Mouse (Mus musculus): ENCODE measurements around the gene Dock9. TPM values are rescaled to one million over a fixed set of nuclear protein-coding genes. Genes with fewer than 3 reads are reported as not detected.

The Dock9 gene
- total RNA-seq, 1 experiment from 2014 or later: 16.8 TPM

GRCm38 (mm10) chr14:121752686-121753426 lies 44.8 kb downstream of the Dock9 start:
- peak; percentile 62 to 68 for ATAC-seq (replicated peaks in 1 of 2; ENCODE audit: insufficient read depth in 1 of 2, low FRiP score in 2 of 2, low TSS enrichment in 1 of 2, low read depth in 1 of 2, poor library complexity in 2 of 2, severe bottlenecking in 2 of 2)

GRCm38 (mm10) chr14:121749606-121750005 lies 48.0 kb downstream of the Dock9 start:
- no peak for ATAC-seq (replicated peaks in 1 of 2; ENCODE audit: insufficient read depth in 1 of 2, low FRiP score in 2 of 2, low TSS enrichment in 1 of 2, low read depth in 1 of 2, poor library complexity in 2 of 2, severe bottlenecking in 2 of 2)

- no peak for ATAC-seq (replicated peaks in 1 of 2; ENCODE audit: insufficient read depth in 1 of 2, low FRiP score in 2 of 2, low TSS enrichment in 1 of 2, low read depth in 1 of 2, poor library complexity in 2 of 2, severe bottlenecking in 2 of 2)
Measured at GRCm38 (mm10) chr14:121749084-121749483, 48.6 kb downstream of the Dock9 start.

- no peak for ATAC-seq (replicated peaks in 1 of 2; ENCODE audit: insufficient read depth in 1 of 2, low FRiP score in 2 of 2, low TSS enrichment in 1 of 2, low read depth in 1 of 2, poor library complexity in 2 of 2, severe bottlenecking in 2 of 2)
Measured at GRCm38 (mm10) chr14:121747360-121747759, 50.3 kb downstream of the Dock9 start.

GRCm38 (mm10) chr14:121743787-121744417 lies 53.7 kb downstream of the Dock9 start:
- ATAC-seq (replicated peaks in 1 of 2; ENCODE audit: insufficient read depth in 1 of 2, low FRiP score in 2 of 2, low TSS enrichment in 1 of 2, low read depth in 1 of 2, poor library complexity in 2 of 2, severe bottlenecking in 2 of 2): no peak

DNA sequence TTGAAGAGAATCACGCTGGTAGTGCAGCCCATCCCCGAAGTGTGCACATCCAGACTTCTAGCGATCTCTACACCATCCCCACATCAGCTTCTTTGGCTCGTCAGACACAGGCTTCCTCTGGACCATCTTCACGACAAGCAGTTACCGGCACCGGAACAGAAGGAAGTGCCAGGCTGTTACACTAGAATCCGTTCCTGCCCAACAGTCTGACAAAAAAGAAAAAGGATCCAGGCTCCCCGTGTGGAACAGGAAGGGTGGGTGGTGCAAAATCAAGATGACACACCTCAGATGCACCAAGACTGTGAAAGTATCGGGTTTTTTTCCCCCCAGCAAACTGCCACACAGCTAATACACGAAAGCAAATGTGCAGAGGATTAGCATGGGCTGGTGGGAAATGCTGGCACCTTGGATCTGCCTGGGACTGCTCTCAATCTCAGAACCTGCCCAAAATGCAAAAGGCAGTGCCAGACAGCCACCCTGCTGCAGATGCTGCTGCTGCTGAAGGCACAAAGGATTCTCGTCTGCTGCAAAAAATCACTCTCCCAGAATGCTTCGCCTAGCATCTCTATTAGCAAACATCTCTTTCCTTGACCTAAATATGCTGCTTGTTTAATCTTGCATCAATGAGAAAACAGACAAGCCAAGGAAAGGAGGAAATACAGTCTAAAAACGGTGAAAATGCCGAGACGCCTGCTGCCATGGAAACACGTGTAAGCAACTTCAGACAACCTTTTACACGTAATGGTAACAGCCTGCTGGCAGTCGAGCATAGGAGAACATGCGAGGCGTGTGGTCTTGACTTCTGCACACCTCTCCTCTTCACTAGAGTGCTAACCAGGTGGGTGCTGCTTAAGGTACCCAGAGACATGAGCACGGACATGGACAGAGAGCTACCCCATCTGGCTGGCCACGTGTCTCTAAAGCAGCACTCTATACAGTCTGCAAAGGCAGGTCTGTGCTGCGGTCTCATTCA lies 58.9 kb downstream of the Dock9 start:
- ATAC-seq (replicated peaks in 1 of 2; ENCODE audit: insufficient read depth in 1 of 2, low FRiP score in 2 of 2, low TSS enrichment in 1 of 2, low read depth in 1 of 2, poor library complexity in 2 of 2, severe bottlenecking in 2 of 2): peak; percentile 52 to 62

DNA sequence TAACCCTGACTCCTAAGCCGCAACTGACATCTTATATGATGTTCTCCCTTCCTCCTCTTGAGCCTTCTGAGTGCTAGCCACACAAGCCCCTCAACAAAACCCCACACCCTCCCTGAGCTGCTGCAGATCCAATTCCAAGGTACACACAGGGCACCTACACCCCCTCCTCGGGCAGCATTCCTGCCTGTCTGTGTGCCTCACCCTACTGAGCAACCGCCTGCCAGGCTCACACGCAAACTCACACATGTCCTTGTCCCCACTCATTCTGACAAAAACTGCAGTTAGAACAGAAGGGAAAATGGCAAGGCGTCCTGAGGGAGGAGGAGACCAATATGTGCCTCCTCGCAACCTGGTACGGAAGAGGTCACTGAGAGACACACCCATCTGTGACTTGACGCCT lies 60.4 kb downstream of the Dock9 start:
- ATAC-seq (replicated peaks in 1 of 2; ENCODE audit: insufficient read depth in 1 of 2, low FRiP score in 2 of 2, low TSS enrichment in 1 of 2, low read depth in 1 of 2, poor library complexity in 2 of 2, severe bottlenecking in 2 of 2): no peak

- no peak for ATAC-seq (replicated peaks in 1 of 2; ENCODE audit: insufficient read depth in 1 of 2, low FRiP score in 2 of 2, low TSS enrichment in 1 of 2, low read depth in 1 of 2, poor library complexity in 2 of 2, severe bottlenecking in 2 of 2)
Measured at GRCm38 (mm10) chr14:121735678-121736077, 62.0 kb downstream of the Dock9 start.

- no peak for ATAC-seq (replicated peaks in 1 of 2; ENCODE audit: insufficient read depth in 1 of 2, low FRiP score in 2 of 2, low TSS enrichment in 1 of 2, low read depth in 1 of 2, poor library complexity in 2 of 2, severe bottlenecking in 2 of 2)
Measured at GRCm38 (mm10) chr14:121734217-121734616, 63.4 kb downstream of the Dock9 start.

DNA sequence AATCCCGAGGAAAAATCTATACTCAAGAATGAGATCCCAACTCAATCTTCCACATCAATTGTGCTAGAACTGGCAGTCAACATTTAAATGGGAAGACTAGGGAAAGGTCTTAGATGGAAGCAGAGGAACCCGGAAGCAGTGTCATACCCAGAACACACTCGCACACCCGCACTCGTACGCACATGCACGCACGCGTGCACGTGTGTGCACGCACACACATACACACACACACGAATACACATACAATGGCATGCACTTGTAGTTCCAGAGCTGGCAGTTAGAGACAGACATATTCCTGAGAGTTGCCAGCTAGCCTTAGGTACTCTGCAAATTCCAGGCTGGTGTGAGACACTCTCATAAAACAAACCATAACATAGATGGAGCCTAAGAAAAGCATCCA lies 63.9 kb downstream of the Dock9 start:
- no peak for ATAC-seq (replicated peaks in 1 of 2; ENCODE audit: insufficient read depth in 1 of 2, low FRiP score in 2 of 2, low TSS enrichment in 1 of 2, low read depth in 1 of 2, poor library complexity in 2 of 2, severe bottlenecking in 2 of 2)

DNA sequence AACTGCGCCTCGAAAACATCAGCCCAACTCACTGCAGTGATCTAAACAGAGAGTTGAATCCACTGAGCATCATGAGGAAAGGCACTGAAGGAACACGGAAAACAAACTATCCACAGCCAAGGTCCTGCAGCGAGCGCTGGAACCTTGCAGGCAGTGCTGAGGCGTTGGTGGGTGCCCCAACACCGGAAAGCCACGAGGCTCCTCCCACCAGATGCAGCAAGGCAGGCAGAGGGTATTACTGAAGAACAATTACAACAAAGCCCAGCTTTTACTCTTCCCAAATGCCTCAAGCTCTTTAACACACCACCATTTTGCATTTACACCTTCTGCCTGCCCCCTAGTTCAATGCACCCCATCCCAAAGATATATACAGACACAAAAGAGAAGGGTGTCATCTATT lies 65.4 kb downstream of the Dock9 start:
- 0 out of 4 replicates have a peak, but pooled peaks have one; percentile 12 to 31 for ATAC-seq (replicated peaks in 1 of 2; ENCODE audit: insufficient read depth in 1 of 2, low FRiP score in 2 of 2, low TSS enrichment in 1 of 2, low read depth in 1 of 2, poor library complexity in 2 of 2, severe bottlenecking in 2 of 2)

- peak; percentile 67 to 73; a peak in 3 of 4 replicates for ATAC-seq (replicated peaks in 1 of 2; ENCODE audit: insufficient read depth in 1 of 2, low FRiP score in 2 of 2, low TSS enrichment in 1 of 2, low read depth in 1 of 2, poor library complexity in 2 of 2, severe bottlenecking in 2 of 2)
Measured at GRCm38 (mm10) chr14:121731688-121732168, 65.9 kb downstream of the Dock9 start.

GRCm38 (mm10) chr14:121730966-121731365 lies 66.7 kb downstream of the Dock9 start:
- no peak for ATAC-seq (replicated peaks in 1 of 2; ENCODE audit: insufficient read depth in 1 of 2, low FRiP score in 2 of 2, low TSS enrichment in 1 of 2, low read depth in 1 of 2, poor library complexity in 2 of 2, severe bottlenecking in 2 of 2)

GRCm38 (mm10) chr14:121727996-121728395 lies 69.6 kb downstream of the Dock9 start:
- peak; percentile 33 to 59; a peak in 3 of 4 replicates for ATAC-seq (replicated peaks in 1 of 2; ENCODE audit: insufficient read depth in 1 of 2, low FRiP score in 2 of 2, low TSS enrichment in 1 of 2, low read depth in 1 of 2, poor library complexity in 2 of 2, severe bottlenecking in 2 of 2)

DNA sequence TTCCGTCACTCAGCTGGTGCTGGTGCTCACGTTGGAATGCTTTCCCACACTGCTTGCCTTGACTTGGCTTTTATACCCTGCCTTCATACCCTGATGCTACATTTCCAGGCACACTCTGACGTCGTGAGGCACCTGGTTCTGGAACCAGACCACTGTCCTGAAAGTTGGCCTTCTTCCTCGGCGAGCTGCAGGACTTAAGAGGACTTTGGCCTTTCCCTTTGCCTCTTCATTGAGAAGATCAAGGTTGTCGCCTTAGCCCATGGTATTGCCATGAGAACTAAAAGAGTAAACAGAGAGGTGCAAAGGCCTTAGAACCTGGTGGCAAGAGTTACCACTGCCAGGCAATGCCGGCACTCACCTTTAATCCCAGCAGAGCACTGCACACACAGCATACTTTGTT lies 73.1 kb downstream of the Dock9 start:
- ATAC-seq (replicated peaks in 1 of 2; ENCODE audit: insufficient read depth in 1 of 2, low FRiP score in 2 of 2, low TSS enrichment in 1 of 2, low read depth in 1 of 2, poor library complexity in 2 of 2, severe bottlenecking in 2 of 2): no peak

GRCm38 (mm10) chr14:121722774-121723173 lies 74.9 kb downstream of the Dock9 start:
- no peak for ATAC-seq (replicated peaks in 1 of 2; ENCODE audit: insufficient read depth in 1 of 2, low FRiP score in 2 of 2, low TSS enrichment in 1 of 2, low read depth in 1 of 2, poor library complexity in 2 of 2, severe bottlenecking in 2 of 2)

GRCm38 (mm10) chr14:121721431-121721830 lies 76.2 kb downstream of the Dock9 start:
- no peak for ATAC-seq (replicated peaks in 1 of 2; ENCODE audit: insufficient read depth in 1 of 2, low FRiP score in 2 of 2, low TSS enrichment in 1 of 2, low read depth in 1 of 2, poor library complexity in 2 of 2, severe bottlenecking in 2 of 2)
